Mouse (Mus musculus) CH12.LX (cell line): ENCODE data around the gene Exoc3l4. TPM values are rescaled to one million over a fixed set of nuclear protein-coding genes. Genes with fewer than 3 reads are reported as not detected.

ENCODE experiments used
- DNase-seq: peaks from one replicate; pipeline ENCODE4 v3.0.0-alpha.2; 2013; ENCODE audit errors: extremely low read depth
- H3K27ac ChIP-seq: 2 replicates; pipeline ENCODE4 v1.5.1; 2012; ENCODE audit warnings: low read depth, mild to moderate bottlenecking, control low read depth, moderate library complexity; ENCODE audit not compliant: insufficient read depth
- H3K27me3 ChIP-seq: replicated peaks from 2 replicates; pipeline ENCODE3; 2012; ENCODE audit warnings: inconsistent platforms
- H3K36me3 ChIP-seq, 2 experiments: replicated peaks in 1 of 2; 2 replicates each; pipeline versions ENCODE3 to v1.6.1; 2012; ENCODE audit warnings: inconsistent platforms in 1 of 2, low read length in 1 of 2, mild to moderate bottlenecking in 1 of 2, mixed read lengths in 1 of 2, moderate library complexity in 1 of 2; ENCODE audit not compliant: control insufficient read depth in 1 of 2, insufficient read depth in 1 of 2
- H3K4me1 ChIP-seq, 2 experiments: 2 replicates each; pipeline ENCODE4 v1.6.1; 2012; ENCODE audit warnings: inconsistent platforms in 1 of 2, moderate library complexity in 1 of 2; ENCODE audit not compliant: insufficient read depth in 2 of 2, control insufficient read depth in 1 of 2
- H3K4me2 ChIP-seq: 2 replicates; pipeline ENCODE4 v1.6.1; 2012; ENCODE audit warnings: low read depth, mild to moderate bottlenecking, control low read depth; ENCODE audit not compliant: poor library complexity, insufficient read depth, severe bottlenecking
- H3K4me3 ChIP-seq, 3 experiments: fragments of 150-350 bp in 1 of 3; sonication (generic) in 1 of 3; replicated peaks in 1 of 3; 2 replicates each; pipeline versions ENCODE3 to v1.5.1; 2011 to 2012; ENCODE audit warnings: low read depth in 2 of 3, low read length in 2 of 3, mild to moderate bottlenecking in 2 of 3, moderate library complexity in 2 of 3, control low read depth in 1 of 3, improper control_type of control experiment in 1 of 3, inconsistent platforms in 1 of 3, mixed read lengths in 1 of 3; ENCODE audit not compliant: poor library complexity in 1 of 3
- H3K79me2 ChIP-seq: replicated peaks from 2 replicates; pipeline ENCODE4 v1.6.1; 2012; ENCODE audit warnings: mild to moderate bottlenecking, moderate library complexity; ENCODE audit not compliant: control insufficient read depth, poor library complexity, insufficient read depth, severe bottlenecking; ENCODE audit errors: extremely low read depth
- H3K9ac ChIP-seq: 2 replicates; pipeline ENCODE4 v1.6.1; 2012; ENCODE audit warnings: low read depth, mild to moderate bottlenecking, control low read depth, moderate library complexity; ENCODE audit not compliant: insufficient read depth
- H3K9me3 ChIP-seq: replicated peaks from 2 replicates; pipeline ENCODE3; 2012; ENCODE audit warnings: low read length, inconsistent platforms, mixed read lengths
- CHD2 ChIP-seq: IDR thresholded peaks from 2 replicates; pipeline ENCODE4 v1.6.1; 2011; ENCODE audit warnings: low read length, improper control_type of control experiment
- E2F4 ChIP-seq: IDR thresholded peaks from 2 replicates; pipeline ENCODE4 v1.6.1; 2011; ENCODE audit warnings: low read depth, low read length, improper control_type of control experiment; ENCODE audit not compliant: insufficient replicate concordance
- ELF1 ChIP-seq: IDR thresholded peaks from 2 replicates; pipeline ENCODE4 v1.6.1; 2014; ENCODE audit warnings: low read depth, mild to moderate bottlenecking, inconsistent platforms, low read length, improper control_type of control experiment
- ETS1 ChIP-seq: conservative IDR thresholded peaks from 2 replicates; pipeline ENCODE4 v1.6.1; 2012; ENCODE audit warnings: low read depth, mild to moderate bottlenecking, inconsistent platforms, low read length, improper control_type of control experiment, moderate library complexity
- HCFC1 ChIP-seq: IDR thresholded peaks from 2 replicates; pipeline ENCODE4 v1.6.1; 2012; ENCODE audit warnings: low read depth, mild to moderate bottlenecking, inconsistent platforms, low read length, improper control_type of control experiment
- IRF4 ChIP-seq: IDR thresholded peaks from 2 replicates; pipeline ENCODE4 v1.6.1; 2014; ENCODE audit warnings: low read depth, mild to moderate bottlenecking, inconsistent platforms, low read length, improper control_type of control experiment
- MAFK ChIP-seq: IDR thresholded peaks from 2 replicates; pipeline ENCODE4 v1.6.1; 2011; ENCODE audit warnings: low read length, improper control_type of control experiment; ENCODE audit not compliant: insufficient replicate concordance
- MAX ChIP-seq: IDR thresholded peaks from 2 replicates; pipeline ENCODE4 v1.6.1; 2011; ENCODE audit warnings: low read length, improper control_type of control experiment
- MEF2A ChIP-seq: IDR thresholded peaks from 2 replicates; pipeline ENCODE4 v1.6.1; 2014; ENCODE audit warnings: low read depth, mild to moderate bottlenecking, inconsistent platforms, low read length, improper control_type of control experiment, borderline replicate concordance
- MYC ChIP-seq: IDR thresholded peaks from 2 replicates; pipeline ENCODE4 v1.6.1; 2011; ENCODE audit warnings: low read depth, mild to moderate bottlenecking, improper control_type of control experiment, low read length
- PAX5 ChIP-seq: IDR thresholded peaks from 2 replicates; pipeline ENCODE4 v1.6.1; 2012; ENCODE audit warnings: low read length, inconsistent platforms, mixed read lengths
- POLR2AphosphoS2 ChIP-seq: IDR thresholded peaks from 2 replicates; pipeline ENCODE4 v1.6.1; 2011; ENCODE audit warnings: low read depth, low read length, improper control_type of control experiment
- RAD21 ChIP-seq: IDR thresholded peaks from 2 replicates; pipeline ENCODE4 v1.6.1; 2011; ENCODE audit warnings: low read depth, mild to moderate bottlenecking, low read length, improper control_type of control experiment, moderate library complexity
- TBP ChIP-seq: conservative IDR thresholded peaks from 2 replicates; pipeline ENCODE4 v1.6.1; 2011; ENCODE audit warnings: low read depth, low read length, improper control_type of control experiment
- TCF12 ChIP-seq: IDR thresholded peaks from 2 replicates; pipeline ENCODE4 v1.6.1; 2014; ENCODE audit warnings: low read depth, mild to moderate bottlenecking, inconsistent platforms, low read length, improper control_type of control experiment
- UBTF ChIP-seq: IDR thresholded peaks from 2 replicates; pipeline ENCODE4 v1.6.1; 2012; ENCODE audit warnings: low read depth, mild to moderate bottlenecking, inconsistent platforms, low read length, improper control_type of control experiment, moderate library complexity
- USF2 ChIP-seq: conservative IDR thresholded peaks from 2 replicates; pipeline ENCODE4 v1.6.1; 2011; ENCODE audit warnings: low read depth, low read length, improper control_type of control experiment
- ZC3H11A ChIP-seq: IDR thresholded peaks from 2 replicates; pipeline ENCODE4 v1.6.1; 2012; ENCODE audit warnings: low read depth, mild to moderate bottlenecking, inconsistent platforms, low read length, improper control_type of control experiment
- ZKSCAN1 ChIP-seq: IDR thresholded peaks from 2 replicates; pipeline ENCODE4 v1.6.1; 2012; ENCODE audit warnings: low read depth, inconsistent platforms, low read length, improper control_type of control experiment, borderline replicate concordance
- ZMIZ1 ChIP-seq: IDR thresholded peaks from 2 replicates; pipeline ENCODE4 v1.6.1; 2012; ENCODE audit warnings: low read depth, mild to moderate bottlenecking, inconsistent platforms, low read length, improper control_type of control experiment
- ZNF384 ChIP-seq: IDR thresholded peaks from 2 replicates; pipeline ENCODE4 v1.6.1; 2012; ENCODE audit warnings: low read depth, low read length, improper control_type of control experiment, inconsistent platforms
- dilution Hi-C: fragments of 300-500 bp; cut with MboI; formaldehyde crosslinking; loops from 2 replicates; pipeline ENCODE4 v1.14.3; 2020; ENCODE audit warnings: low sequenced_read_pairs; ENCODE audit not compliant: extremely low pct_unique_long_range_greater_than_20kb, extremely low pct_ligation_motif_present
- in situ Hi-C: fragments of 300-500 bp; cut with MboI; formaldehyde crosslinking; loops from 3 replicates; pipeline ENCODE4 v1.14.3; 2019; ENCODE audit warnings: low sequenced_read_pairs, low pct_ligation_motif_present, low pct_unique_long_range_greater_than_20kb, mixed read lengths
- polyA plus RNA-seq: library from polyadenylated mRNA; unstranded; fragments of >175 nt; gene quantifications from 2 replicates; pipeline ENCODE4 v1.2.1, GENCODE M21; 2012; ENCODE audit warnings: low read depth; ENCODE audit not compliant: insufficient read length
- total RNA-seq, 2 experiments: library from RNA; depleted of rRNA; stranded (reverse); fragments of 300-350 nt in 1 of 2; fragments of >200 nt in 1 of 2; gene quantifications; 2 replicates each; pipeline ENCODE4 v1.2.3; 2012 to 2014

Gene Exoc3l4
- total and polyA plus RNA-seq, 3 experiments = 0.81 to 1.2 (median 0.85) TPM

DNA sequence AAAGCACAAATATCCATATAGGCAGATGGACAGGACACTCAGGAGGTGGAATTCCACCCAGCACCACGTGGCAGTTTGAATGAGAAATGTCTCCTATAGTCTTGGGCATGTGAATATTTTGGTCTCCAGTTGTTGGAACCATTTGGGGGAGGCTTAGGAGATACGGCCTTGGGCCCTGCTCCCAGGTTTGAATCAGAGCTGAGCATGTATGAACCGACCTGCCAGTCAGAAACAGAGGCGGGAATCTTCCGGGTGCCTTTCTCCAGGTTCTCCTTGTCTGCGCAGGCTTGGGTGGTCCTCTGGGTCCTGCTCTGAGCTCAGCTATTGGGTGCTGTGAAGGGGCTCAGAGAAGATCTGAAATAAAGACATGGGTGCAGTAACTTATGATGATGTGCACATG, 22.8 kb upstream of the Exoc3l4 start:
- no peak for TF ChIP-seq MAFK
- TF ChIP-seq RAD21 = no peak
- no peak for TF ChIP-seq MAX
- no peak for TF ChIP-seq PAX5
- TF ChIP-seq UBTF = no peak
- TF ChIP-seq POLR2AphosphoS2 = no peak
- TF ChIP-seq ZNF384 = no peak
- TF ChIP-seq TCF12 = no peak
- no peak for TF ChIP-seq E2F4
- no peak for TF ChIP-seq MYC
- no peak for TF ChIP-seq CHD2
- TF ChIP-seq TBP = no peak
- no peak for TF ChIP-seq MEF2A
- H3K27me3 ChIP-seq = peaks cover 45% of the 10 kb centered on the region
- no peak overlapping the region for H3K27ac ChIP-seq
- DNase-seq = no peak
- no peak overlapping the region for H3K9ac ChIP-seq
- no peaks in the 10 kb centered on the region for H3K36me3 ChIP-seq
- dilution Hi-C loops (no loop called here), in situ Hi-C loops (no loop called here)
- no peak overlapping the region for H3K4me2 ChIP-seq
- no peaks in the 10 kb centered on the region for H3K4me1 ChIP-seq
- H3K4me3 ChIP-seq = no peak overlapping the region
- no peaks in the 10 kb centered on the region for H3K79me2 ChIP-seq
- H3K9me3 ChIP-seq = peaks cover 5% of the 10 kb centered on the region

DNA sequence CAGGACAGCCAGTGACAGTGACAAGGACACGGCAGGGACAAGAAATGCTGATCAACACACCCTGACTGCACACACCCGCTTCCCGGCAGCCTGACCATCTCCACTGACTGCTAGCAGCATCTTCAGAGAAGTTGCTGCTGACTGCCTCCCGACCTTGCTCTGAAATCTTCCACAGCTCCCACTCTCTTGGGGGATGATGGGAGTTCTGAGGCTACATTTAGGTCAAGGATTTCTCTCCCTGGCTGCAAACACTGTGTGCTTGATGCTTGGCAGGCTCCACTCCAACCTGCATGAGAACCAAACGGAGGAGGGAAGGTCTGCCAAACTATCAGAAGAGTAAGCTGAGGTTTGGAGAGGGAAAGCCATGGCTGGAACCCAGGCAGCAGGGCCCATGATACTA, 19.8 kb upstream of the Exoc3l4 start:
- Histone ChIP-seq H3K4me3 (no peak overlapping the region), H3K36me3 (no peaks in the 10 kb centered on the region), H3K9ac (no peak overlapping the region), H3K79me2 (no peaks in the 10 kb centered on the region), H3K4me2 (no peak overlapping the region), H3K4me1 (peaks cover 0 to 3% of the 10 kb centered on the region in 2 experiments; a peak in 1 of 4 replicates), H3K27me3 (peaks cover 57% of the 10 kb centered on the region), H3K27ac (no peak overlapping the region), H3K9me3 (peaks cover 5% of the 10 kb centered on the region)
- dilution Hi-C loops (no loop called here), in situ Hi-C loops (no loop called here)
- no peak for DNase-seq
- TF ChIP-seq POLR2AphosphoS2 = no peak
- TF ChIP-seq ELF1 = no peak
- no peak for TF ChIP-seq E2F4
- no peak for TF ChIP-seq ETS1
- TF ChIP-seq USF2 = no peak
- no peak for TF ChIP-seq MEF2A
- TF ChIP-seq IRF4 = no peak
- no peak for TF ChIP-seq ZC3H11A
- no peak for TF ChIP-seq ZKSCAN1
- TF ChIP-seq MAFK = no peak
- TF ChIP-seq HCFC1 = no peak
- TF ChIP-seq UBTF = no peak
- no peak for TF ChIP-seq ZMIZ1
